Comparison of ENCODE assay signal across 7 mouse cellular contexts in the genomic region with DNA sequence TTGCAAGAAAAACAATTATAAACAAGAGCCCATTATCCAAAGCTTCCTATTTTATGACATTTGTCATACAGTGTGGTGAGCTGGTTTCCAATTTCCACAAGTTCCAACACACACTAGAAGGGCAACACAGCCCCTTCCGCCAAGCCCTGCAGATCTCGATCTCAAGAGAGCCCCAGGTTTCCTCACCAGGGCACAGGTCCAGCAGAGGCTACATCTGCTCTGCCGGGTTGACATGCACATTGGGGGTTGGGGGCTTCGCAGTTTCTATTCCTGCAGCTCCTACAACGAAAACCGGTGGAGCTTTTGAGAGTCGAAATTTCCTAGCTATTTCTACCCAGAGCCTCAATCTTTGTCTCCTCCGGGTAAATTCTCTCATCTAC. TPM values are rescaled to one million over a fixed set of nuclear protein-coding genes. Genes with fewer than 3 reads are reported as not detected.
DNase-seq lines count a peak whose midpoint lies in the region; ATAC-seq and TF ChIP-seq lines count a peak whose summit lies in the region.

No protein-coding gene starts in this region.

- no peaks in the 10 kb centered on the region for H3K36me3 ChIP-seq in heart, embryonic 11.5 days (ENCODE audit: control insufficient read depth, insufficient read depth, low read length)
- H3K36me3 ChIP-seq in kidney, postnatal 0 days (ENCODE audit: insufficient read depth, low read length) = no peaks in the 10 kb centered on the region

- H3K27ac ChIP-seq in heart, embryonic 11.5 days (ENCODE audit: low read depth, low read length) = peak overlapping the region; percentile 84
- H3K27ac ChIP-seq in kidney, postnatal 0 days = peak overlapping the region; percentile 88

- H3K9ac ChIP-seq in heart, embryonic 11.5 days (ENCODE audit: low read depth, low read length) = peak overlapping the region; percentile 82
- H3K9ac ChIP-seq in kidney, postnatal 0 days (ENCODE audit: low read depth, low read length) = peak overlapping the region; percentile 79

- H3K9me3 ChIP-seq in heart, embryonic 11.5 days (replicated peaks; ENCODE audit: control insufficient read depth, low read length) = no peaks in the 10 kb centered on the region
- no peaks in the 10 kb centered on the region for H3K9me3 ChIP-seq in kidney, postnatal 0 days (replicated peaks; ENCODE audit: low read length)

- no peaks in the 10 kb centered on the region for H3K27me3 ChIP-seq in heart, embryonic 11.5 days (ENCODE audit: control insufficient read depth, insufficient read depth, low read length)
- H3K27me3 ChIP-seq in kidney, postnatal 0 days (ENCODE audit: insufficient read depth, low read length) = no peaks in the 10 kb centered on the region

- H3K4me2 ChIP-seq in heart, embryonic 11.5 days = peak overlapping the region; percentile 84
- H3K4me2 ChIP-seq in kidney, postnatal 0 days (ENCODE audit: low read length) = peak overlapping the region; percentile 89

- no peak for ATAC-seq in heart, embryonic 11.5 days (replicated peaks; ENCODE audit: insufficient number of reproducible peaks, low FRiP score, low TSS enrichment)
- no peak for ATAC-seq in kidney, postnatal 0 days (replicated peaks; ENCODE audit: low FRiP score, low read depth)

- 2% methylated on average over 8 of the region's 8 CpGs for WGBS in heart, embryonic 11.5 days (ENCODE audit: insufficient replicate concordance)
- WGBS in kidney, postnatal 0 days = under 1% methylated on average over 8 of the region's 8 CpGs

- TF ChIP-seq CTCF in kidney, postnatal 0 days (IDR thresholded peaks at IDR 0.05; ENCODE audit: low read depth) = no peak

- H3K4me3 ChIP-seq in heart, embryonic 11.5 days (ENCODE audit: low read depth, low read length) = peak overlapping the region; percentile 76
- peak overlapping the region; percentile 77 for H3K4me3 ChIP-seq in kidney, postnatal 0 days (replicated peaks; ENCODE audit: low read depth, low read length)

- H3K4me1 ChIP-seq in heart, embryonic 11.5 days (ENCODE audit: control insufficient read depth, insufficient read depth, low read length) = peaks cover 8% of the 10 kb centered on the region; the same call in 1 of the 2 replicates
- no peaks in the 10 kb centered on the region for H3K4me1 ChIP-seq in kidney, postnatal 0 days (replicated peaks; ENCODE audit: insufficient read depth, low read length)

- DNase-seq in 416B (ENCODE audit: low read depth) = peak; percentile 59
- peak; percentile 72 for DNase-seq in A20 (ENCODE audit: low read depth, low spot score)
- peak; percentile 62 to 72 for DNase-seq in cerebellum, postnatal 14 days
- DNase-seq in kidney, postnatal 0 days (ENCODE audit: low spot score) = peak; percentile 32
- peak; percentile 20 to 28 for DNase-seq in lung, postnatal 4 days
- DNase-seq in testis, postnatal 10 days (ENCODE audit: low spot score) = peak; percentile 57

RNA-seq across cellular contexts. Expression of a gene that starts 1.0 kb away (rescaled TPM):
- 14.8 and 15.2 TPM in 2 replicates for polyA plus RNA-seq in heart, embryonic 11.5 days (2014; fragmentation: Nextera tagmentation; extraction: Ambion mirVana)
- polyA plus RNA-seq in kidney, postnatal 0 days (2015; fragmentation: Nextera tagmentation; extraction: Ambion mirVana) = 2.7 and 3.6 TPM in 2 replicates

RNA-seq across cellular contexts. Expression of a gene that starts 46.6 kb away (rescaled TPM):
- 4.7 and 6.7 TPM in 2 replicates for polyA plus RNA-seq in heart, embryonic 11.5 days (2014; fragmentation: Nextera tagmentation; extraction: Ambion mirVana)
- polyA plus RNA-seq in kidney, postnatal 0 days (2015; fragmentation: Nextera tagmentation; extraction: Ambion mirVana) = 3.0 and 3.2 TPM in 2 replicates
